Comparison of ENCODE assay signal across 8 mouse cellular contexts in genomic region chr3:17786023-17786720, GRCm38 (mm10).
DNase-seq lines count a peak whose midpoint lies in the region; ATAC-seq lines count a peak whose summit lies in the region.

No protein-coding gene starts in this region.

- H3K36me3 ChIP-seq in forebrain, embryonic 14.5 days (ENCODE audit: control insufficient read depth, insufficient read depth, low read length) = no peaks in the 10 kb centered on the region
- no peaks in the 10 kb centered on the region for H3K36me3 ChIP-seq in intestine, embryonic 14.5 days (ENCODE audit: control insufficient read depth, insufficient read depth, low read length)

- H3K9me3 ChIP-seq in forebrain, embryonic 14.5 days (replicated peaks; ENCODE audit: control insufficient read depth, low read length) = no peaks in the 10 kb centered on the region
- H3K9me3 ChIP-seq in intestine, embryonic 14.5 days (ENCODE audit: control insufficient read depth, low read length) = no peaks in the 10 kb centered on the region

- peak; percentile 11 for DNase-seq in gastrocnemius, postnatal 14 days
- DNase-seq in gastrocnemius, adult 8-10 months (ENCODE audit: low spot score in 2 of 2) = no peak
- DNase-seq in ZHBTc4 (ENCODE audit: low read depth, low spot score) = peak; percentile 58
- DNase-seq in forebrain, embryonic 14.5 days (ENCODE audit: low spot score) = no peak
- peak; percentile 69 for DNase-seq in intestine, embryonic 14.5 days (ENCODE audit: low spot score)
- DNase-seq in mesoderm, embryonic 11.5 days (ENCODE audit: low read depth, low spot score) = peak; percentile 65
- DNase-seq in urinary bladder, postnatal 14 days (ENCODE audit: low spot score) = no peak
- DNase-seq in urinary bladder, postnatal 10 days (ENCODE audit: low spot score) = no peak

- peaks cover 36% of the 10 kb centered on the region for H3K4me1 ChIP-seq in forebrain, embryonic 14.5 days (ENCODE audit: control insufficient read depth, insufficient read depth, low read length)
- peaks cover 10% of the 10 kb centered on the region for H3K4me1 ChIP-seq in intestine, embryonic 14.5 days (replicated peaks; ENCODE audit: control insufficient read depth, insufficient read depth, low read length)

- H3K4me2 ChIP-seq in forebrain, embryonic 14.5 days (ENCODE audit: low read length) = peak overlapping the region; percentile 98
- H3K4me2 ChIP-seq in intestine, embryonic 14.5 days (ENCODE audit: low read length) = peak overlapping the region; percentile 70

- peak; percentile 38 for ATAC-seq in forebrain, embryonic 14.5 days
- peak; percentile 44 for ATAC-seq in intestine, embryonic 14.5 days (replicated peaks; ENCODE audit: low FRiP score, low TSS enrichment, low read depth)

- intact Hi-C loops in gastrocnemius, postnatal 14 days (cut with DNase I; ENCODE audit: low total_unique reads) = no loop called here

- H3K27ac ChIP-seq in forebrain, embryonic 14.5 days (ENCODE audit: low read depth, low read length) = peak overlapping the region; percentile 99
- H3K27ac ChIP-seq in intestine, embryonic 14.5 days (ENCODE audit: low read depth) = no peak overlapping the region

- peak overlapping the region; percentile 45 for H3K4me3 ChIP-seq in forebrain, embryonic 14.5 days (ENCODE audit: low read depth, low read length)
- peak overlapping the region; percentile 36 for H3K4me3 ChIP-seq in intestine, embryonic 14.5 days (ENCODE audit: low read depth, low read length)

- H3K27me3 ChIP-seq in forebrain, embryonic 14.5 days (replicated peaks; ENCODE audit: control insufficient read depth, insufficient read depth, low read length) = no peaks in the 10 kb centered on the region
- peaks cover 69% of the 10 kb centered on the region for H3K27me3 ChIP-seq in intestine, embryonic 14.5 days (replicated peaks; ENCODE audit: control insufficient read depth, insufficient read depth, low read length)

- H3K9ac ChIP-seq in forebrain, embryonic 14.5 days (ENCODE audit: low read length) = peak overlapping the region; percentile 99
- H3K9ac ChIP-seq in intestine, embryonic 14.5 days (ENCODE audit: low read length) = 0 out of 2 replicates have a peak overlapping the region, but pooled peaks have one; percentile 27

- WGBS in forebrain, embryonic 14.5 days = under 1% methylated on average over 53 of the region's 56 CpGs
- 1% methylated on average over 55 of the region's 56 CpGs for WGBS in intestine, embryonic 14.5 days

Comparison
In these comparisons a context has a peak if more than half of its experiments do, and no peak if none do; other contexts are left out.
1. DNase-seq: peak in gastrocnemius, postnatal 14 days (single experiment), ZHBTc4 (single experiment), intestine, embryonic 14.5 days (single experiment) and mesoderm, embryonic 11.5 days (single experiment); none in gastrocnemius, adult 8-10 months (0 of 2), forebrain, embryonic 14.5 days (single experiment), urinary bladder, postnatal 14 days (single experiment) and urinary bladder, postnatal 10 days (single experiment).